Mouse (Mus musculus) CH12.LX (cell line): ENCODE data around the gene Pmp22. TPM values are rescaled to one million over a fixed set of nuclear protein-coding genes. Genes with fewer than 3 reads are reported as not detected.
A peak's percentile ranks its signal among the peaks of the same experiment; 100 is the strongest.

Experiments
- DNase-seq: peaks from one replicate; pipeline ENCODE4 v3.0.0-alpha.2; 2013; ENCODE audit errors: extremely low read depth
- H3K27ac ChIP-seq: 2 replicates; pipeline ENCODE4 v1.5.1; 2012; ENCODE audit warnings: low read depth, mild to moderate bottlenecking, control low read depth, moderate library complexity; ENCODE audit not compliant: insufficient read depth
- H3K27me3 ChIP-seq: replicated peaks from 2 replicates; pipeline ENCODE3; 2012; ENCODE audit warnings: inconsistent platforms
- H3K36me3 ChIP-seq, 2 experiments: replicated peaks in 1 of 2; 2 replicates each; pipeline versions ENCODE3 to v1.6.1; 2012; ENCODE audit warnings: inconsistent platforms in 1 of 2, low read length in 1 of 2, mild to moderate bottlenecking in 1 of 2, mixed read lengths in 1 of 2, moderate library complexity in 1 of 2; ENCODE audit not compliant: control insufficient read depth in 1 of 2, insufficient read depth in 1 of 2
- H3K4me1 ChIP-seq, 2 experiments: 2 replicates each; pipeline ENCODE4 v1.6.1; 2012; ENCODE audit warnings: inconsistent platforms in 1 of 2, moderate library complexity in 1 of 2; ENCODE audit not compliant: insufficient read depth in 2 of 2, control insufficient read depth in 1 of 2
- H3K4me2 ChIP-seq: 2 replicates; pipeline ENCODE4 v1.6.1; 2012; ENCODE audit warnings: low read depth, mild to moderate bottlenecking, control low read depth; ENCODE audit not compliant: poor library complexity, insufficient read depth, severe bottlenecking
- H3K4me3 ChIP-seq, 3 experiments: fragments of 150-350 bp in 1 of 3; sonication (generic) in 1 of 3; replicated peaks in 1 of 3; 2 replicates each; pipeline versions ENCODE3 to v1.5.1; 2011 to 2012; ENCODE audit warnings: low read depth in 2 of 3, low read length in 2 of 3, mild to moderate bottlenecking in 2 of 3, moderate library complexity in 2 of 3, control low read depth in 1 of 3, improper control_type of control experiment in 1 of 3, inconsistent platforms in 1 of 3, mixed read lengths in 1 of 3; ENCODE audit not compliant: poor library complexity in 1 of 3
- H3K79me2 ChIP-seq: replicated peaks from 2 replicates; pipeline ENCODE4 v1.6.1; 2012; ENCODE audit warnings: mild to moderate bottlenecking, moderate library complexity; ENCODE audit not compliant: control insufficient read depth, poor library complexity, insufficient read depth, severe bottlenecking; ENCODE audit errors: extremely low read depth
- H3K9ac ChIP-seq: 2 replicates; pipeline ENCODE4 v1.6.1; 2012; ENCODE audit warnings: low read depth, mild to moderate bottlenecking, control low read depth, moderate library complexity; ENCODE audit not compliant: insufficient read depth
- H3K9me3 ChIP-seq: replicated peaks from 2 replicates; pipeline ENCODE3; 2012; ENCODE audit warnings: low read length, inconsistent platforms, mixed read lengths
- CHD1 ChIP-seq: IDR thresholded peaks from 2 replicates; pipeline ENCODE4 v1.6.1; 2012; ENCODE audit warnings: low read depth, low read length, improper control_type of control experiment, inconsistent platforms
- CHD2 ChIP-seq: IDR thresholded peaks from 2 replicates; pipeline ENCODE4 v1.6.1; 2011; ENCODE audit warnings: low read length, improper control_type of control experiment
- CTCF ChIP-seq, 2 experiments: IDR thresholded peaks in 1 of 2; conservative IDR thresholded peaks in 1 of 2; 2 replicates each; pipeline ENCODE4 v1.5.1; 2011 to 2012; ENCODE audit warnings: low read depth in 2 of 2, low read length in 2 of 2, improper control_type of control experiment in 1 of 2, inconsistent platforms in 1 of 2, mild to moderate bottlenecking in 1 of 2, moderate library complexity in 1 of 2
- ELF1 ChIP-seq: IDR thresholded peaks from 2 replicates; pipeline ENCODE4 v1.6.1; 2014; ENCODE audit warnings: low read depth, mild to moderate bottlenecking, inconsistent platforms, low read length, improper control_type of control experiment
- EP300 ChIP-seq: IDR thresholded peaks from 2 replicates; pipeline ENCODE4 v1.6.1; 2011; ENCODE audit warnings: low read length, improper control_type of control experiment
- ETS1 ChIP-seq: conservative IDR thresholded peaks from 2 replicates; pipeline ENCODE4 v1.6.1; 2012; ENCODE audit warnings: low read depth, mild to moderate bottlenecking, inconsistent platforms, low read length, improper control_type of control experiment, moderate library complexity
- HCFC1 ChIP-seq: IDR thresholded peaks from 2 replicates; pipeline ENCODE4 v1.6.1; 2012; ENCODE audit warnings: low read depth, mild to moderate bottlenecking, inconsistent platforms, low read length, improper control_type of control experiment
- IRF4 ChIP-seq: IDR thresholded peaks from 2 replicates; pipeline ENCODE4 v1.6.1; 2014; ENCODE audit warnings: low read depth, mild to moderate bottlenecking, inconsistent platforms, low read length, improper control_type of control experiment
- JUN ChIP-seq: IDR thresholded peaks from 2 replicates; pipeline ENCODE4 v1.6.1; 2011; ENCODE audit warnings: low read depth, mild to moderate bottlenecking, low read length, improper control_type of control experiment, moderate library complexity; ENCODE audit not compliant: insufficient read depth
- JUND ChIP-seq: conservative IDR thresholded peaks from 2 replicates; pipeline ENCODE4 v1.6.1; 2011; ENCODE audit warnings: low read depth, low read length, improper control_type of control experiment
- KAT2A ChIP-seq: IDR thresholded peaks from 2 replicates; pipeline ENCODE4 v1.6.1; 2012; ENCODE audit warnings: low read length, improper control_type of control experiment, inconsistent platforms; ENCODE audit not compliant: insufficient replicate concordance
- MAX ChIP-seq: IDR thresholded peaks from 2 replicates; pipeline ENCODE4 v1.6.1; 2011; ENCODE audit warnings: low read length, improper control_type of control experiment
- MEF2A ChIP-seq: IDR thresholded peaks from 2 replicates; pipeline ENCODE4 v1.6.1; 2014; ENCODE audit warnings: low read depth, mild to moderate bottlenecking, inconsistent platforms, low read length, improper control_type of control experiment, borderline replicate concordance
- NELFE ChIP-seq: IDR thresholded peaks from 2 replicates; pipeline ENCODE4 v1.6.1; 2011; ENCODE audit warnings: low read depth, low read length, improper control_type of control experiment
- NRF1 ChIP-seq: IDR thresholded peaks from 2 replicates; pipeline ENCODE4 v1.6.1; 2014; ENCODE audit warnings: low read depth, mild to moderate bottlenecking, inconsistent platforms, low read length, improper control_type of control experiment, moderate library complexity
- TBP ChIP-seq: conservative IDR thresholded peaks from 2 replicates; pipeline ENCODE4 v1.6.1; 2011; ENCODE audit warnings: low read depth, low read length, improper control_type of control experiment
- ZC3H11A ChIP-seq: IDR thresholded peaks from 2 replicates; pipeline ENCODE4 v1.6.1; 2012; ENCODE audit warnings: low read depth, mild to moderate bottlenecking, inconsistent platforms, low read length, improper control_type of control experiment
- ZKSCAN1 ChIP-seq: IDR thresholded peaks from 2 replicates; pipeline ENCODE4 v1.6.1; 2012; ENCODE audit warnings: low read depth, inconsistent platforms, low read length, improper control_type of control experiment, borderline replicate concordance
- dilution Hi-C: fragments of 300-500 bp; cut with MboI; formaldehyde crosslinking; loops from 2 replicates; pipeline ENCODE4 v1.14.3; 2020; ENCODE audit warnings: low sequenced_read_pairs; ENCODE audit not compliant: extremely low pct_unique_long_range_greater_than_20kb, extremely low pct_ligation_motif_present
- in situ Hi-C: fragments of 300-500 bp; cut with MboI; formaldehyde crosslinking; loops from 3 replicates; pipeline ENCODE4 v1.14.3; 2019; ENCODE audit warnings: low sequenced_read_pairs, low pct_ligation_motif_present, low pct_unique_long_range_greater_than_20kb, mixed read lengths
- polyA plus RNA-seq: library from polyadenylated mRNA; unstranded; fragments of >175 nt; gene quantifications from 2 replicates; pipeline ENCODE4 v1.2.1, GENCODE M21; 2012; ENCODE audit warnings: low read depth; ENCODE audit not compliant: insufficient read length
- total RNA-seq, 2 experiments: library from RNA; depleted of rRNA; stranded (reverse); fragments of 300-350 nt in 1 of 2; fragments of >200 nt in 1 of 2; gene quantifications; 2 replicates each; pipeline ENCODE4 v1.2.3; 2012 to 2014

Pmp22 gene
- total and polyA plus RNA-seq, 3 experiments = not detected

DNA sequence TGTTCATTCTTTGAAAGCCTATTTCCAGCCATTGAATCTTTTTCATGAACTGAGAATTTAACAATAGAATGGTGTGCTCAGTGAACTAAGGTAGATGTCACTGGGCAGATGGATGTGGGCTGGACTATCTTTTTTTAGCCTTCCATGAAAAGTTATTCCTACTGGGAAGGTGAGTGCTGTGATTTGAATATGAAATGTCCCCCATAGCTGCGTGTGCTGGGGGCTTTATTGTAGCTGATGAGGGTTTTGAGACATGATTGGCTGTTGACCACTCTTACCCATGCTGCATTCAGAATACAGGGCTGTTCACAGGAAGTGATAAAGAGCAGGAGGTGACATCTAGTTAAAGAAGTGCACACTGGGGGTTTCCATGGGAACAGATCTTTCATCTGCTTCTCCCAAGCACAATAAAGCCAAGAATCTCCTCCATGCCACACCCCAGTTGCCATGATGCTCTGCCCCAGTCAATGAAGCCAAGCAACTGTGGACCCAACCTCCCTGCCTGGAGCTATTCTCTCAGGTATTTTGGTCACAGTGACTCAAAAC is 19.5 kb upstream of the Pmp22 start:
- dilution Hi-C loops = no loop called here
- no peak overlapping the region for H3K9ac ChIP-seq
- H3K4me2 ChIP-seq = 0 out of 2 replicates have a peak overlapping the region, but pooled peaks have one; percentile 17

DNA sequence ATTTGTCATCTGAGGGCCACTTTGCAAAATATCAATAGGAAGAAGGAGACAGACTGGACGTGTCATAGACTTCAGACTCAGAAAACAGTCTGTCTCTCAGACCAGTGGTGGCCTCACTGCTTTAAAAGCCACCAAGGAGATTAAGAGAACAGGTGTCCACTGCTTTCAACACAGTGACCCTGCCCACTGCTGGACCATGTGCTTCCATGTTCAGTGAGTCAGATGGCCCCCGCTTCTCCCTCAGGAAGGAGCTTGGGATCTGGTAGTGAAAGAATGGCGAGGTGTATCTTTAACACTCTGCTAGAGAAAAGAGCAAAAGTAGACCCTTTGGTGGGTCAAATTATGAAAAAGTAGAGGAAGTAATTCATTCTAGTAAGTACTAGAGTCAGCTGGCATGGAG is 18.5 kb upstream of the Pmp22 start:
- no peak for DNase-seq
- Histone ChIP-seq H3K9ac (no peak overlapping the region), H3K36me3 (no peaks in the 10 kb centered on the region), H3K4me3 (no peak overlapping the region), H3K27ac (no peak overlapping the region), H3K79me2 (no peaks in the 10 kb centered on the region), H3K4me2 (no peak overlapping the region), H3K4me1 (peaks cover 0 to 17% of the 10 kb centered on the region in 2 experiments; a peak in 2 of 4 replicates), H3K27me3 (no peaks in the 10 kb centered on the region), H3K9me3 (no peaks in the 10 kb centered on the region)
- TF ChIP-seq ELF1 (no peak), CHD1 (no peak)
- dilution Hi-C loops (no loop called here), in situ Hi-C loops (no loop called here)

More for the DNA sequence above, 19.5 kb upstream of the Pmp22 start:
- Histone ChIP-seq H3K4me1 (peaks cover 0 to 17% of the 10 kb centered on the region in 2 experiments; a peak in 2 of 4 replicates), H3K9me3 (no peaks in the 10 kb centered on the region), H3K79me2 (no peaks in the 10 kb centered on the region), H3K36me3 (no peaks in the 10 kb centered on the region), H3K27me3 (no peaks in the 10 kb centered on the region), H3K27ac (no peak overlapping the region), H3K4me3 (no peak overlapping the region)
- no peak for DNase-seq
- in situ Hi-C loops = no loop called here
- TF ChIP-seq IRF4 (no peak), CHD2 (no peak), MAX (no peak), ELF1 (no peak), ETS1 (no peak), HCFC1 (no peak), EP300 (no peak)

GRCm38 (mm10) chr11:63114807-63115641 is 13.8 kb upstream of the Pmp22 start:
- Histone ChIP-seq H3K36me3 (no peaks in the 10 kb centered on the region), H3K4me2 (no peak overlapping the region), H3K79me2 (no peaks in the 10 kb centered on the region)
- DNase-seq = no peak
- in situ Hi-C loops = no loop called here
- TF ChIP-seq CHD2 (no peak), MEF2A (no peak), KAT2A (no peak), ELF1 (no peak), NRF1 (no peak), IRF4 (no peak), JUN (no peak), ZKSCAN1 (no peak), EP300 (no peak), ZC3H11A (no peak), TBP (no peak), CTCF (conservative IDR thresholded peaks at IDR 0.05 in 1 of 2, IDR thresholded peaks at IDR 0.05 in 1 of 2; ENCODE audit: low read depth in 2 of 2, low read length in 2 of 2) (no peak), NELFE (no peak), JUND (no peak)
- TF ChIP-seq, all 38 proteins: peak for 0
- Histone ChIP-seq H3K27ac (no peak overlapping the region), H3K9ac (no peak overlapping the region), H3K4me1 (peaks cover 0 to 12% of the 10 kb centered on the region in 2 experiments; a peak in 2 of 4 replicates), H3K27me3 (no peaks in the 10 kb centered on the region), H3K4me3 (no peak overlapping the region), H3K9me3 (no peaks in the 10 kb centered on the region)
- dilution Hi-C loops = no loop called here
